Mouse (Mus musculus) T-helper 2 cell (primary cell): ENCODE data around the gene Flvcr2.

Experiments
- in situ Hi-C: fragments of 300-600 bp; cut with MboI, MseI; formaldehyde crosslinking; loops from one replicate; pipeline ENCODE4 v1.15.1; 2025; ENCODE audit warnings: high pct_unique_total_duplicates

Flvcr2 gene

DNA sequence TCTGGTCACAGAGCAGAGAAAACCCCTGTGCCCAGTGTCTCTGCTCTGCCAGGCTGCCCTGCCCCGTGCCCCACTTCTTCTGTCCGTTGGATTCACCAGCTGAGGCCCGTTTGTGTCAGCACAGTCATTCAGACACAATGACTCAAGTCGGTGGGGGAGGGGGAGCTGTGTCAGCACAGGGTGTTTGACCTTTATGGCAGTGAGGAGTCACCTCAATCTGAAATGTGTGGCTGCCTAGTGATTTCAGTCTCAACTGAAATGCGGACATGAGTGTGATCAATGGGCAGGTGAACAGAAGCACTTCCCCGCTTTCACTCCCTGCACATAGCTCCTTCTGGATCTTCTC lies 16.4 kb upstream of the Flvcr2 start:
- in situ Hi-C loops: loop anchor here (10.0 kb wide), 1 partner anchor 1715 kb away; no protein-coding TSS in a partner anchor

DNA sequence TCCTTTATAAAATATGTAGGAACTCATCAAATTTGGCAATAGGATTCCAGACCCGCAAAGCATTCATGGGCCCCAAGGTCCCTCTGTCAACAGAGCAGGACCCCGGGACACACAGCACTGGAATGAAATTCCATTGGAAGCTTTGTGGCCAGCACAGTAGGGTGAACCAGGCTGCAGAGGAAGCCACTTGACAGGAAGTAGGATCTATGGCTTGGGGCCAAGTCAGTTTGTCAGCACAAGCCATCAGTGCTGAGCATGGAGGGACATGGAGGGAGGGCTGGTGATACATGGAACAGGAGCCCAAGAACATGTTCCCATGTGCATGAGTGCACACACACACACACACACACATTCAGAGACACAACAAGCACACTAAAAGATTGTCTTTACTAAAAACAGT lies 10.1 kb upstream of the Flvcr2 start:
- in situ Hi-C loops: loop anchor here (10.0 kb wide), 1 partner anchor 1721 kb away; no protein-coding TSS in a partner anchor

DNA sequence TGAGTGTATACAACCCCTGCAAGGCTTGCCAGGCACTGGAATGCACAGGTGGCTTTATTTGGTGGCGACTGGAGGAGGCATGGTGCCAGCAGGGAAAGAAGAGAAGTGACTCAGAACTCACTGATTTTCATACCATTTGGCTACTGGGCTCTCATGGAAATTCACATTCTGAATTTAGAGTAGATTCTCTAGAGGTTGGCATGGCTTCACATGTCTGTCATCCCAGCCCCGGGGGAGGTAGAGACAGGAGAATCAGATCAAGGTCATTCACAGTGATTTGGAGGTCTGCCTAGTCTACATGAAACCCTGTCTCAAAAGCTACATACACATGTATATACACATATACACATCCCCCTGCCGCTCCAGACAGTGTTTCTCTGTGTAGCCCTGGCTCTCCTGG lies 9.4 kb upstream of the Flvcr2 start:
- in situ Hi-C loops: loop anchor here (10.0 kb wide), 1 partner anchor 1722 kb away; no protein-coding TSS in a partner anchor

DNA sequence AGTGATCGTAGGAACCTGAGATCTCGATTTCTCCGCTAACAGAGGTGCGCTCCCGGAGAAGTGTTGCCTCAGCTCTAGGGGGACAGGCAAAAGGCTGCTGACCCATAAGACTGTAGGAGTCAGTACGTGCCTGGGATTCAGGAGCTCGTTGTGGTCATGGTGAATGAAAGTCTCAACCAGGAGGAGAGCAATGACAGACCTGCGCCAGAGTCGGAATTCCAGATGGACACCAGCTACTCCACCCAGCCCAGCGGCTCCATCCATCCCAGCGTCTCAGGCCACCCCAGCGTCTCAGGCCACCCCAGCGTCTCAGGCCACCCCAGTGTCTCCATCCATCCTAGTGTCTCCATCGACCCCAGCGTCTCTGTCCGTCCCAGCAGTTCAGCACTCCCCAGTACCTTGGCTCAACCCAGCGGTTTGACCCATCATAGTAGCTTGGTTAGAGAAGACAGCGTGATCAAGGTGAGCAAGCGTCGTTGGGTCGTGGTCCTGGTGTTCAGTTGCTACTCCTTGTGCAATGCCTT lies 419 bp downstream of the Flvcr2 start:
- in situ Hi-C loops: no loop called here

DNA sequence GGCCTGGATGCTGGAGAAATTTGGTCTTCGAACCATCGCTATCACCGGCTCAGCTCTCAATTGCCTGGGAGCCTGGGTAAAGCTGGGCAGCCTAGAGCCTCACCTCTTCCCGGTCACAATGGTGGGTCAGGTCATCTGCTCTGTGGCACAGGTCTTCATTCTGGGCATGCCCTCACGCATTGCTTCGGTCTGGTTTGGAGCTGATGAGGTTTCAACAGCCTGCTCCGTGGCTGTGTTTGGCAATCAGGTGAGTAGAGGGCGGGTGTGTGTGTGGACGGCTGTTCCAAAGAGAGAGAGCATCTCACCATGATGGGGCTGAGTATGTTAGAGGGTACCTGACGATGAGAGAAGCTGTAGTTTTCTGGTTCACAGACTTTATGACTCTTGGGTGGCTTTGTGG lies 1.0 kb downstream of the Flvcr2 start:
- in situ Hi-C loops: no loop called here

DNA sequence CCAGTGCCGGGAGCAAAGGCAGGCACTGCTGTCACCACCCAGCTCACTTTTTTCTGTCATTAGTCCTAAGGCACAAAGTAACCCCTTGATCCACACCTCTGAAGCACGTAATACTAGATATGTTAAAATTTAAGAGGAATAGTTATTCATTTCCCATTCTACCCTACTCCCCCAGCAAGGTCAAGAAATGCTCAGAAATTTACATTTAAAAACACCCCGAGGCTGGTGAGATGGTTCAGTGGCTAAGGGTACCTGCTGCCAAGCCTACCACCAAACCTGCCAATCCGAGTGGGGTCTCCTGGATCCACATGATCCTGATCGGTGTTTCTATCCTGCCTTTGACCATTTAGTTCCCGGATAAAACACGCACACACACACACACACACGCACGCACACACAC lies 3.5 kb downstream of the Flvcr2 start:
- in situ Hi-C loops: no loop called here

DNA sequence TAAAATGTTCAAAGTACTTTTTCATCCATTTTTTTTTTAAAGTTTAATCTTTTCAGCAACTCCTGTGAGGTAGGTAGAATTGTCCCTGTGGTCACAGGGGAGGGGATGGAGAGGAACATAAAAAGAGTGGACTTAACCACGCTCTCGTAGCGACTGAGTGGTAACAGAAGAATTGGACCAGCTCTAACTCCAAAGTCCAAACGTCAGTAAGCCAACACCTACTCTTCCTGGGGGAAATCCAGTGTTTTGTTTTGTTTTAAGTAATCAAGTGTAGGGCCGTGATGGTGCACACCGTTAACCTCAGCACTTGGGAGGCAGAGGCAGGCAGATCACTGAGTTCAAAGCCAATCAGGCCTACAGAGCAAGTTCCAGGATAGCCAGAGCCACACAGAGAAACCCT lies 5.8 kb downstream of the Flvcr2 start:
- in situ Hi-C loops: no loop called here

DNA sequence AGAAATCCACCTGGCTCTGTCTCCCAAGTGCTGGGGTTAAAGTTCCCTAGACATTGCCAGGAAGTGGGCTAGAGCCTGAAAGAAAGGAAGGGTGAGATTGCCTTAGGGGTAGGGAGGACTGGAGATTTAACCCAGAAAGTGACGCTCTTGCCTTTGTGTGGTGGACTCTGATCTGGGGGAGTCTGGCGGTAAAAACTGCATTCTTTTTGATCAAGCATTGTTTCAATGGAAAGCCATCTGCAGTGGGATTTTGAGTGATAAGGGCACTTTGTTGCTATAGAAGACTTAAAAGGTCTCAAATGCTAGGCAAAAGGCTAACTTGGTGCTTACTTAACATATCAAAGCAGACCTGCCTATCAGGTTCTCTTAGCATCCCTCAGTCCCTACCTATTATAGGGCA lies 6.9 kb downstream of the Flvcr2 start:
- in situ Hi-C loops: no loop called here

DNA sequence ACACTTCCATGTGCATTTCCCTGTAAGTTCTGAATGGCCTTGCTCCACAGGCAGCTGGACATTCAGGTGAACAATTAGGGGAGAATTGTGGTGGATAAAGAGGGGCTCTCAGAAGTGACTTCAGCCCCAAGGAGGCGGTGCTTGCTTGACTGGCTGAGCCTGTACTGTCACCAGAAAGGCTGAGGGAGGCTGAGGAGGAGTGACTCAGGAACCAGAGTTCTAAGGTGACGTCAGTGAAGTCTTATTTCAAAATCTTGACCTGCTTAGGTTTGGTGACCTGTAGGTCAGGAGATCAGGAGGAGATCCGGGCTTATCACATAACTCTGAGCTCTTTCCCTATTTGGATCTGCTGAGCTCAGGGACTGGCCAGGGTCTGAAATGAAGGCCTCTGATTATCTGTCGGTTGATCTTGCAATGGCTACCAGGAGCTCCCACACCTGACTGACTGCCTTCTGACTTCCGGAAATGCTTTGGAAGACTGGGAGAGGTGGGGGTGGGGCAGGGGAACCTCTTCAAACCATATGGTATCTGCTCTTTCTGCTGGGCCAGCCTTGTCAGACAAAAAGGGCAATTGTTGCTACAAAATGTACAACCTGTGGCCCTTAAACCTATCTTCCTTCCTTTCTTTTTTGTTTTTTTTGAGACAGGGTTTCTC lies 8.4 kb downstream of the Flvcr2 start:
- in situ Hi-C loops: no loop called here

DNA sequence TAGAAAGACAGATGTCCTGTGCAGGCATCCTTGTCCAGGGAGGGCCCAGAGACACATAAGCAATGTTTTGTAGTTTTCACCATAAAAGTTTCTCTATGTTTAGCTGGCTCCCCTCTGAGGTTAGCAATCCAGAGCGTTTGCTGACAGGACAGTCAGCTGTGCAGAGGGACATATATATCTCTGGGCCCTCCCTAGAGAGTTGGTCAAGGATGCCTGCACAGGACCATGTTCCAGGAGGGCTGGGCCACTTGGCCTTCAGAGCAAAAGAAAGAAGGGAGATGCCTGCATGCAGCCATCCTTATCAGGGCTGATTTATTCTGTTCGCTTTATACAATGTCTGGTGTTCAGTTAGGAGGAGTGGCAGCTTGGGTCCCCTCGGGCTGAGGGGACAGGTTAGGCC lies 10.1 kb downstream of the Flvcr2 start:
- in situ Hi-C loops: no loop called here

DNA sequence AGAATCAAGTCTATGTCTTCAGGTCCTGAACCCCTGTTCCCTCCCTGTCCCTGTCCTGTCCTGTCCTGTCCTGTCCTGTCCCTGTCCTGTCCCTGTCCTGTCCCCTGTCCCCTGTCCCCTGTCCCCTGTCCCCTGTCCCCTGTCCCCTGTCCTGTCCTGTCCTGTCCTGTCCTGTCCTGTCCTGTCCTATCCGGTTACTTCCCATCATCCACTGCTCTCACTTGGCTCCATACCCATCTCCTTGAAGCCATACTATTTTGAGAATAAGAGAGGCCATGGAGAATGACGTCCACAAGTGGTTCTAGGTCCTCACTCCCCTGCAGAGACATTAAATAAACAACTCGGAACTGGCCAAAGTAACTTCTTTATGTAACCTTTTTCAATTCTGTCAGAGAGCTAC lies 10.7 kb downstream of the Flvcr2 start:
- in situ Hi-C loops: no loop called here

DNA sequence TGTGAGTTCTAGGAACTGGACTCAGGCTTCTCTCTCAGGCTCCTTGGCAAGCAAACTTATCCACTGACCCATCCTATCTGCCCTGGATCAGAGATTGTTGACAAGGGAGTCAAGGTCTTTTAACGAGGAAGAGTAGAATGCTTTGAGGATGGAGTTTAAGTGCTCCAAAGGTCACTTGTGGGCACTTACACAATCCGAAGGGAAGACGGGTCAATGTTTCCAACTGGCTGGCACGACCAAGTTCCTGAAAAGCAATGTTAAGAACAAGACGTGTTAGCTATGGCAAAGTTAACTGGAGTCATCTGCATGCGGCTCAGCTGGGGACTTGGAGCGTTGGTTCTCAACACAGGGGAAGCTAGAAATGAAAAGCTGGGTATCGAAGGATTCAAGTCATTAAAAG lies 12.4 kb downstream of the Flvcr2 start:
- in situ Hi-C loops: no loop called here

DNA sequence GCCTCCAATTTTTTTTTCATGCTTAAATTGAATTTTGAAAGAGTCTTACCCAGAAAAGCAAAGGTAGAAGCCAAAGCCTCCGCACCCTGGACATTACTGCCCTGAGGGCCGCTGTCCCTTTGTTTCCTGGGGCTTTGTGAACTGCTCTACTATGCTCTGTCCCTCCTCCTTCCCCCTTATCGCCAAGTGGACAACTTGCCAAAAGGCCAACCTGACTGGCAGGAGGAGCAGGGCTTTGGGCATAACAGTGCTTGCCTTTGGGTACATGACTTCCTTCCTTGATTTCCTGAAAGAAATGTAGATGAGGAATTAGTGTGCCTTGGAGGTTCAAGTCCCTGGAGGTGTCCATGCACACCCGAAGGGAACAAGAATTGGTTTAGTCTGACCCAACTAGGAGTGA lies 15.1 kb downstream of the Flvcr2 start:
- in situ Hi-C loops: no loop called here

DNA sequence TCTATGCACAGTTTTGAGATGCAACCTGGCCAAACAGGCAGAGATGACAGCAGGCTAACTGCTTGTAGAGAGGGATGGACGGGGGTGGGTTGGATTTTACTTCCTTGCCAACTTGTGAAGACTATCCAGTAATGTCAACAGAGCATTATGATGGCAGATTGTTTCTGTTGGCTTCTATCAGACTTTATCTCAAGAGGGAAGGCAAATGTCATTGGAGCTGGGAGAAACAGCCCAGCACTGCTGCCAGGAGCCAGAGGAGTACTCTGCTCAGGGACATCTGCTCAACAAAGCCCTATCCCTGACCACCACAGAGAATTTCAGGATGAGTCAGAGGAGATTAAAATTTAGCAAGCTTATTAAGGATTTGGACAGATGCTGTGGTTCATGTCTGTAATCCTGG lies 18.3 kb downstream of the Flvcr2 start:
- in situ Hi-C loops: no loop called here

DNA sequence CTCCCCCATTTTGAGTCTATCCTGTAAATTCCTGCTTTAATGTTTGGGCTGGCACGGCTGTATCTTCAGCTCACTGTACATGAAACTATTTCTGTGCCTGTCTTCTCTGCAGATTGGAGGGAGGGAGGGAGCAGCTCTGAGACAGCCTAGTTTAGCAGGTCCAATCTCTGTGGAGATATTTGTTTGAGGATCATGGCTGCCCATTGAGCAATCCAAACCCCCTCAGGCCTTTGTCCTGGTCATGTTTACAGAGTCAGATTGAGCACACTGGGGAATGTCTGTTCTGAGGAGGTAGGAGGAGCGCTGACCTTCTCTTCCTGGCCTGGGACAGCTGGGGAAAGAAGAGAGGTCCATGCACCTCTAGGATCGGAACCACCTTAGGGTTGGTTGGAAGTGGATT lies 19.9 kb downstream of the Flvcr2 start:
- in situ Hi-C loops: no loop called here

DNA sequence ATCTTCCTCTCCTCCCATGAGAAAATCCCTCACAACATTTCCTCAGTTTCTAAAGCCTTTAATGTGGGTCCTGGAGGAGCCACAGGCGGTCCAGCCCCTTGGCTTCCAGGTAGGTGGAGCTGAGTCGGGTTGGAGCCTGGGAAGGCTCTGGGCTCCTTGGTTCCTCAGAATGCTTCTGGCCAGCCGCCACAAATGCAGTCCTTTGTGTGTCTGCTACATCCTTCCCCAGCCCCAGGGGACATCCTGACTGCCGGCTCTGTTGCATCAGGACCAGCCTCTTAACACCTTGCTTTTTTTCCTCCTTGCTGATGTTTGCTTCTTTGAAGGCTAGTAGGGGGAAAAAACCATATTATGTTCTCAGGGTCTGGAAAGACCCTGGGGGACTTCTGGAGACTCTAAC lies 21.4 kb downstream of the Flvcr2 start:
- in situ Hi-C loops: no loop called here

DNA sequence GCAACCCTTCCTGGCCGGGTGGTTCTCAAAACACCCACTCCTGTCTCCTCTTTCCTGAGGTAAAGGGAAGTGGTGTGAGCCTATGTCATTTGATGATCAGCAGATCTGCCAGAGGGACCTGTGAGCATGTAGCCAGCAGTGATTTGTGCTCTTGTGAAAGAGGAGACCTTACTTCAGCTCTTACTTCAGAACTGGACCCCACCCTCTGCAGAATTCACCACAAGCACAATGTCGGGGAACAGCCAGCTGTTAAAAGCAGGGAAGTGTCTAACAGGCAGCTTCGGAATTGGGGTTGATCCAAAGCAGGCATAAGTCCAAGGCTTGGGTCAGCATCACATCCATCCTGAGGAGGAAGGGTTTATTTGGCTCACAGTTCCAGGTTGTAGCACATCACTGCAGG lies 25.0 kb downstream of the Flvcr2 start:
- in situ Hi-C loops: no loop called here

DNA sequence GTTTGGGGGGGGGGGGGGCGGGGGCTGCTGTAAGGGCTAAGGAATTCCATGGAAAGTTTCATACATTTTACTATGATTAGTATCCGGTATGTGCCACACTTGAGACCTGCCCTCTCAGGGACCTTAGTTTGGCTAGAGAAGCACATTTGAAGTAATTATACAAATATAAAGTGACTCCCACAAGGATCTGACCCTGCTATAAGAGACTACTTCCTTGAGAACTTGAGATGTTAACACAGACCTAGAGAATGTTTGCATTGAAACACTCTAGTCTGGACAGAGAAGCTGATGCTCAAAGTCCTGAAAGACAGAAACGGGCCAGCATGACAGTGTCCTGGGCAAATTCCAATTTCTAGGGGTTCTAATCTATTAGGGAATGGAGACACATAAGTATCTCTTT lies 32.6 kb downstream of the Flvcr2 start:
- in situ Hi-C loops: no loop called here

DNA sequence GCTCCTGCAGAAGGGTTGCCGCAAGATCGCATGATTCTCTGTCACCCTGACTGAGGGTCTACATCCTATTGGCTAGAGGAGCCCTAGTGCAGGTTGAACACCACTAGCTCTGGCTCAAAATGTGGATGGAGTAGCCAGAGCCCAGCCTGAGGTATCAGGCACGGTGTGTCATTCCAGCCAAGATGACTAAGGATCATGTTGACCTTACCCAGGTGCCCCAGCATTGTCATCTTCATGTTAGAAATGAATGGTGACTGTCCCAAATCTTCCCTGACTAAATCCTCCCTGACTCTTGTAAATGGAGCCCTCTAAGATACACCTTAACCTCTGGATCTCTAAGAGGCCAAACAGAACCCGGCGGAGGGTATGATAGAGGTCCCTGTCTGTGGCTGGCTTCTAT lies 33.4 kb downstream of the Flvcr2 start:
- in situ Hi-C loops: no loop called here

DNA sequence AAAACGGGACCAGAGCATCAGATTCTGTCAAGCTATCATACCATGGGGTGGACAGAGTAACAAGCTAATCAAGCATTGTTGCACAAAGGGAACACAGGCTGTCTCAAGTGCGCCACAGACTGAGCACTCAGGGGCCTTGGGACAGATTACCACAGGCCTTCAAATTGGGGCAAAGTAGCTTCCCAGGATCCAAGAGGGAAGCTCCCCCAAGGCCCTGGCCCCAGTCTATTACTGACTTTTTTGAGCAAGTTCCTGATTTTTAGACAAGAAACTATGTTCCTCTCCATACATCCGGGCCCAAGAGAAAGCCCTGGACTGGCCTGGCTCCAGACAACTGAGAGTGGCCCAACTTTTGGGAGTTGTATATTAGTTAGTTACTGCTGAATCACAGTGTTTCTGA lies 35.3 kb downstream of the Flvcr2 start:
- in situ Hi-C loops: no loop called here

DNA sequence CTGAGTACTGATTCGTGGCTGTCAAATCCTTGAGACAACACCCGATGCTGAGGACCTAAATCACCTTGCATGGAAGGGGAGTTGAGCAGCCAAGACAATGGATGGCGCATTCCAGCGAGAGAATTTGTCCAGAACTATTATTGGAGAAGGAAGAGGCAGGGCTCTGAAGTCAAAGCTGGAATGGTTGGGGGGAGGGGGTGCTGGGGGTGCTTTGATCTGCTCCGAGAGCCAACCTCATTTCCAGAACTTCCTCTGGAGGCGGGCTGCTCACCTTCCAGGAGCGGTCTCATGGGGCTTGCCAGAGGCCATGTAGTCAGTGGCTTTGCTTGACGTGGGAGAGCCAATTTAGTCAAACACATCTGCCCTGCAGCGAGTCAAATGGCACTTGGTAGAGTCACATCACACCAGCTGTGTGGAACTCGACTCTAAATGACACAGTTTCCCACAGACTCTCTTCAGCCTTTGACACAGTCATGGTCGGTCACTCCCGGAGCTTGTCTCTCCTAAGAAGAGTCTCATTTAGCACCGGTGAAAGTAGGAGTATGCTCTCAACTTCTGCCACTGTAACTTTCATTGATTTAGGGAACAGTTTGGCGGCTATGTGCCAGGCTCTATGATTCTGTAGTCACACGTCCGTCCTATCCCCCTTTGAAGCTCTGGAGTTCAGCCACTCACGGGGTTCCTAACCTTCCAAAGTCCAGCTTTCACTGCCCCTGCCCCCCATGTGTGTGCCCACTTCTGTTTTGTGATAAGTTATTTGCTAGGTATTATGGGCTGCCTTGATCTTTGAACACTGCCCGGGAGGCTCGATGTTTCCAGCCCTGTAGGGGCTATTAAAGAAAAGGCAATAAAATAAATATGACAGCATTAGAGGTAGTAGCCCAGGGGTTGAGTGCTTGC lies 38.8 kb downstream of the Flvcr2 start:
- in situ Hi-C loops: no loop called here

DNA sequence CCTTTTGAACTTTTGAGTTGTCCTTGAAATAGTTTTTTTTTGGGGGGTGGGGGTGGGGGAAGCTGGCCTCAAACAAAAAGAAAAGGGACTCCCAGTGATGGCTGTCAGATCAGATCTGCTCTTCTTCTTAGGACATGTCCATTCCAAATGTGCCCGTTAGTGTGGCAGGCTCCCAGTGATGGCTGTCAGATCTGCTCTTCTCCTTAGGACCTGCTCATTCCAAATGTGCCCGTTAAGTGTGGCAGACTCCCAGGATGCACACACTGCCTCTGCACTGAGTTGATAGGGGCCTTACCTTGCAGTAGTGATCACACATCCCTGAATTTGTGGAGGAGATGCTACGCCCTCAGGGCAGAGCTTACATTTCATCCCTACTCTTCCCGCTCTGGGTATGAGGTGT lies 45.8 kb downstream of the Flvcr2 start:
- in situ Hi-C loops: no loop called here

DNA sequence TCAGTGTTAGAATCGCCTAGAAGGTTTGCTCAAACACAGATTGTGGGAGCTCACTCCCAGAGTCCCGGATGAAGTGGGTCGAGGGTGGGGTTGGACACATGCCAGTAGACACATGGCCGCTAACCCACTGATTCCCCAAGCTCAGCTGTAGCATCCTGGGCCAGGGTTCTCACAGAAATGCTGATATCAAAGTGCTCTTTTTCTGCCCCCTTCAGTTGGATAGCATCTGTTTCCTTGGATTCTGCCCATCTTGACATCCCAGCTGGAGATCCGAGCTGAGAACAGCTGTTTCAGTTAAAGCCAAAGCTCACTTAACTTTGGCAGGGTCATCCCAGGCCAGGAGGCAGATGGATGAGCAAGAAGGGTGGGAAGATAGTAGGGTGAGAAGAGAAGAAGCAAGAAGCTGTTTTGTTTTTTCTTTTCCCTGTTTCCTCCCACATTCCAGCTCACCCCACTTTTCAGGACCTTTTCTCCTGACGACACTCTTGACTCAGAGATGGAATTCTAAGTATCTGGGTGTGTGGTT lies 46.5 kb downstream of the Flvcr2 start:
- in situ Hi-C loops: no loop called here
